Mouse (Mus musculus): ENCODE measurements around the gene Hspa5.

GRCm38 (mm10) chr2:34745673-34746072, 26.1 kb upstream of the Hspa5 start:
- TF ChIP-seq CHD2 (IDR thresholded peaks at IDR 0.05; ENCODE audit: low read depth, low read length) (no peak), ZNF384 (IDR thresholded peaks at IDR 0.05; ENCODE audit: low read depth, low read length) (no peak), MAFK (IDR thresholded peaks at IDR 0.05; ENCODE audit: insufficient read depth, low read depth, low read length) (no peak)
